Mouse (Mus musculus) lung, postnatal 25 days (tissue): ENCODE measurements at regions not wholly inside any gene's neighbourhood (a gene's known extent, or its start where the extent isn't known, plus 50 kb on each side); places are given as distances from the start of the nearest gene placed in this dataset.

ENCODE experiments used
- DNase-seq: peaks from one replicate; pipeline ENCODE4 v3.0.0; 2022; ENCODE audit warnings: low spot score

DNA sequence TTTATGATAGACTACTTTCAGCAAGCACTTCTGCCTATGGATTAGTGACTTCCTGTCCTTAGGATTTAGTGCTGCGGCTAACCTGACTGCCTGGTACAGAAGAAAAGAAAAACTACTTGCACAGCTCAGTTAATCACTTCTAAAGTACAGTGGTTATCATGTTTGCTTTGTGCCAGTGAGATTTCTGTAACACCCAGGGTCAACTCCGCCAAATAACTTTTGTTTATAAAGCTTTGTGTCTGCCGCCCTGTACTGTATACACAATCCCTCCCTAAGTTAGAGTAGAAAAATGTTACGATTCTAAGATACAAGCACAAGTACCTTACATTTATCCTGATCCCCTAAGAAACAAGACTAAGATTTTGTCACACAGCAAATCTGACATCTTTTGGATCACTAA, 120.1 kb upstream of the Ift57 start:
- DNase-seq, result peak; percentile 21

DNA sequence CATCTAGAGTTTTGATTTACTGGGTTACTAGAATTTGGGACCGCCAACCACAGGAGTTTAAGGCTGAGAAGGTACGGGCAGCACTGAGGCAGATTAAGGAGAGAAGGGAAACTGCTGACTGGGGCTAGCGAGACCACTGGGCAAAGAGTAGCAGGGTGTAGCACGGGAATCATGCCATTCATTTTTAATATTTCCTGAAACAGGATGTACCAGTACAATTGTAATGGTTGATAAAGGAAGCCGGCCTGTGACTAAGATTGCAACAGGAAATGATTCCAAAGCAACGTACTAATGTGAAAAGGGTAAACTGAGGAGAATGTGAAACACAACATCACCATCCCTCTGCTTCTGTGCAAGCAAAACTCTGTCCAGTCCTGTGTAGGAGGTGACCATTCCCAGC, 118.3 kb upstream of the Ift57 start:
- DNase-seq, result peak; percentile 70

DNA sequence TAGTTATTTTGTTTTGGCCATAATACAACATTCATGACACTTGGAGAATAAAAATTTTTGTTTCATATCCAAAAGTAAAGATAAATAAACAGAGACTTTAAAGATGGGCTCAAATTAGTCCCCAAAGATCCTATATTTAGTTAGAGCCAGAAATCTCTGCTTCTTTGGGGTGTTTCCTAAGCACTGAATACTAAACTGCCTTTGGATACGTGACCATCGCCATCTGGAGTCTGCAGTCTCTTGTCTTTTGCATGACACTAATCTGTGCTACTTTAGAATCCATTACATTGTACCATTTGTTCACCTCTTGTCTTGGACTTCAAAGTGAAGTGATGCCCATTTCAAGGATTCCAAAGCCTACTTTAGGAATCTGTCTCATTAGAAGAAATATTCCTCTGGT, 92.5 kb upstream of the Ift57 start:
- DNase-seq, result no peak

DNA sequence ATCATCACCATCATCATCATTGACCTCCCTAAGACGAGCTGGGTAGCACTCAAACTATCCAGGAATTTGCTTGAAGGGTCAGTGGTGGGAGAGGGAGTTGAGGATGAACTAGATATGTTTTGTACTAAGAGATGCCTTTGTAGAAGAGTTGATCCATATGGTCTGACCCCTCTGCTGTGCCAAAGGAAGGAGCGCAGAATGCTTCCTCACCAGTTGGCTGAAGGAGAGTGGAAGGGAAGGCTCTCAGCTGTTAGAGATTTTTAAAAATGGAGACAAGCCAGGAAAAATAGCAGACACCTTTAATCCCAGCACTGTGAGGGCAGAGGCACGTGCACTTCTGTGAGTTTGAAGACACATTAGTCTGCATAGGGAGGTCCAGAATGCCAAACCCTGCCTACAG, 84.2 kb upstream of the Ift57 start:
- no peak for DNase-seq

DNA sequence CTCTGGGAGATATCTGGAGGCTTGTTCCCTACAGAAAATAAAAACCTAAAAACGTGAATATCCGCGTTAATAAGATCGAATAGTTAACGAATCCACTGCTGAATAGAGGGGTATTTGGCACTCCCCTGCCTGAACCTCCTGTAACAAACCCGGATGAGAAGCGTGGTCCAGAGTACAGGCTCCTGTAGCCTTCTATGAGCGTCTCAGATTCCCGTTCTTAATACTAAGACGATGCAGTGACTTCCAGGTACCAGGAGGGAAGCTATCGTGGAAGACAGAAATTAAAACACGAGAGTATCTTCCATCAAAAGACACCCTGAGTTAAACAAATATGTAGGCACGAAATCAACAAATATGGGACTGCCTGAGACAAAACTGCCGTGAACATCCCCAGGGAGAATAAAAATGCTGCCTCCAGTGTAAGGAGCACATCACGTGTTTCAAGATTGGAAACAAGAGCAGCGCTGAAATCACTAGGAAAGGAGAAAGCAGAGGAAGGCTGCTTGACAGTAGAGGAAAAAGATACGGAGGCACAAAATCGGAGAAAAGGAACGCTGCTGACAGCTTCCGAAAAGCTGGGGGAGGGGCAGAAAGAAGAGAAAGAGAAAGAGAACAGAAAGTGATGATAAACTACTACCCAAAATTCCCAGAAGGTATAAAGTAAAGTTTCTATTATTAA, 83.6 kb upstream of the Ift57 start:
- no peak for DNase-seq

DNA sequence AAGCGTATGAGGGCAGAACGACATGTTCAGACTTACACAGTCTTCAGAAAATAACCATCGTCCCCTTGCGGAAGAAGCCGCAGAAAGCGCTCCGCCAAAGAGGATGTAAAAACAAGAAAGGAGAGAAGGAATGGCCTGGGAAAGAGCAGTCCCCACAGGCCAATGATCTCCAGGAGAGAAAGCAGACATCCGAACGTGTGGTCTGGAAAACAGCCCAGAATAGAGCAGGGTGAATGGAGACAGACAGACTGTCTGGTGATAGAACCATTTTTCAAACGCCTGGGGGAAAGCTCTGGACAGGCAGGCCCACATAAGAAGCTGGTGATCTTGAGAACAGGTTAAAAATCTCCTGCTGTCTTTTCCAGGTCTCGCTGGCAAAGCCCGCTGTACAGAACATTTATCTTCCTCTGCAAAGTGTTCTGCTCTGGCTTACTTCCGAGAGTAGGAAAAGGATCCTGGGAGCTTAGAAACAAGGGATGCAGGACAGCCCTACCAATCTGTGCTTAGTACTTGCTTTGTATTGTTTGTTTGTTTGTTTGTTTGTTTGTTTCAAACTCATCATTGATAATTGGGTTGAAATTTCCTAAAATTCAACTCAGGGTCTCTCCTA, 82.7 kb upstream of the Ift57 start:
- DNase-seq, result no peak

DNA sequence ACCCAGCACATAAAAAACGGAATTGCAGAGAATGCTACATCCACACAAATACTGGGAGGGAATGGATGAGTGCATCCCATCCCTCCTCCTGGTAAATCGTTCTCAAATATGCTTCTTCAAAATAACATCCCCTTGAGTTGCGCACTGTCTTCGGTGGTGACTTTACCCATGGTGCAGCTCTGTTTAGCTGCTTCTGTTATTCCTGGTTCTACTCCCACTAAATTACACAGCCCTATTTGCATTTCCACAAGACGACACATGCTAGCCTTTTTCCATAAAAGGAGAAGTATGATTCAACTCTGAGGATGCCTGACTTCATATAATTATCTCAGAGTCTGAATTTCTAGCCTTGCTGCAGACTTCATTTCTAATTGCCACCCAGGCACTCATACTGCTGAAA, 65.5 kb upstream of the Ift57 start:
- no peak for DNase-seq

DNA sequence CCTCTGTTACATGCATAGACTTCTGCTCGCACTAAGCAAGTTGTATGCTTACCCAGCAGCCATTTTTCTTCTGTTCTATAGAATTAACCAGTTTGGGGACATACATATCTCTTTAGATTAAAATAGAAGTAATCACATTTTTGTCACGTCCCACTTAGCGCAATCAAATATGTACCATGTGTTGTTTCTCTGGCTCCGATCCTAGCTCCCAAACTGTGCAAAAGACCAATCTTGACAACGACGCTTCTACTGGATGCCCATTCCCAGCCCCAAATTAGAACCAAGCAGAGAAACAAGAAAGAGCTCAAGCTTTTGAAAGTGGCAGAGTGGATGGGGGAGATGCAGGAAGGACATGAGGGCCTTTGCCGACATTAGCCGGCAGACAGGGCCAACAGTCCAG, 63.5 kb upstream of the Ift57 start:
- DNase-seq, result no peak

DNA sequence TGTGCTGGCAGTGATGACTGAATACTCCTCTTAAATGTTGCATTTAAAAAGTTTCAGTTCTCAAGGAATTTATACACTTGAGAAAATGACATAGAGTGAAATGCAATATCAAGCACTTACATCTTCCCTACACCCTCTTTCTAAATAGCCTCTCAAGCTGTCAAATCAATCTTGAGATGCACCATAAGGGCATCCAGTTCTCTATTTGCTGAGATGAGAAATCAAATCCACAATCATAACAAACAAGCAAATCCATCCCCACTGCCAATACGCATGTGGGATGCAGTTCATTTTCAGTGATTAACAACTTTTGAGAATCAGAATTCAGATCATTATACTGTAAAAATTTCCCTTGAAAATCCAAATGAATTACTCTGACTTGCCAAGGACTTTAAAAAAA, 62.6 kb upstream of the Ift57 start:
- no peak for DNase-seq

DNA sequence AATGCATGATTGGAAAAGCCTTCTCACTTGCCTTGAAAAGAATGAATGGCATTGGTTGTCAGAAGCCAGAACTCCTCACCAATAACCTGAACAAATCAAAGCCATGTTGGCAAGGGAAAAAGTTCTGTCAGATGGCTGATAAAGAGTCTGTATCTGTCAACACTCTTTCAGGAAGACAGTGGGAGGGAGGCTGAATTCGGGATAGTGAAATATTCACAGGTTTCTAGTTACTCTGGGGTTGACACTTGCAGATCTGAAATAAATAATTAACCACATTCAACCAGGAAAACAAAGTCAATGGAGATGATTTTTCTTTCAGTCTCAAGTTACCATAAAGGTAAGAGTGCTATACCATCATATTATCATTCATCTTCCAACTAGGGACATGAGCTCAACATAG, 56.3 kb upstream of the Ift57 start:
- DNase-seq, result no peak

DNA sequence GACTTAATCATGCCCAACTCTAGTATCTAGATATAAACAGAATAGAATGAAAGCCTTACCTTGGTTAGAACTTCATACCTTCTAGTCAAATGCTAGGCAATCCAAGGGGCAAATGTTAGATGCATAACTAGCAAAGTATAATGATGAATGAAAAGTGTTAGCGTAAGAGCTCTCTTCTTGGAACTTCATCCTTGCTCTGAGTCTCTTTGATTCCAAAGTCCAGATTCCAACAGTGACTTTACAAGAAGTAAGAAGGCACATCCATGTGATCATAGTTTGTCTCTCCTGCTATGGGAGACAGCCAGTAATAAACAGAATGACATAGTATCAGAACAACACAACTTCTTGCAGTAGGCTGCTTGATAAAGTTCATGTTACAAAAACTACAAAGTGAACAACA, 54.6 kb upstream of the Ift57 start:
- no peak for DNase-seq

DNA sequence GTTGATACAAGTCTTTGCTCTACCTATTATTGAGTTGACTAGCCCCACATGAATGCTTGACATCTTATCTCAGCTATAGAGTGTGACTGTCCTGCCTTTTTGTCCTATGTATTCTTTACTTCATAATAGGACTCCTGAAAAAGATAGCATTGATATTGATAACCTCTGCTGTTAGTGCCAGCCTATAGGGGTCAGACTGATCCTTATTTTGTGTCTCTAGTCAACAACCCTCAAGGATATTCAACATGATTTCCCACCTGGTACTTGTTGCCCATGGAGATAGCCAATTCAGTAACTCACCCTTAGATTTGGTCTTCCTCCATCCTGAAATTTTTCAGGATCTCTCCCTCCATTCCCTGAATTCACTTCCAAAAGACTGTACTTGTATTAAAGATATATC, 52.6 kb upstream of the Ift57 start:
- no peak for DNase-seq
